Mouse (Mus musculus): ENCODE results near the gene Gna13.

DNA sequence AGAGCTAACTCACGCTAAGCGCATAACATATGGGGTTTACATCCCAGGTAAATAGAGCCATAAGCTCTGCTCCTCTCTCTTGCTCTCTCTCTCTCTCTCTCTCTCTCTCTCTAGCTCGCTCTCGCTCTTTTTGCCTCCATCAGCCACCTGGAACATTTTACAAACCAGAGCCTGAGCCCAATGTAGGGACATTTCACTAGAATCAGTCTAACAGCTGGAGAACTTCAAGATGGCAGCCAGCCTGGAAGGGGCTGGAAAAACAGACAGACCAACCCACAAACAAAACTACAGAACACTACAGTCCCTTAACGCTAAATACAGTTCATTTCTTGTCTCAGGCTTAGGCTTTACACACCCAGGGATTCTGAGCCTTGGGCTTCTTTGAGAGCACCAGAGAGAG, 5.5 kb upstream of the Gna13 start:
- TF ChIP-seq EP300 (optimal IDR thresholded peaks at IDR 0.05) (no peak), CTCF (IDR thresholded peaks at IDR 0.05; ENCODE audit: low read depth) (no peak)
